Mouse (Mus musculus) midbrain, embryonic 11.5 days (tissue): Measurements from ENCODE around the gene Tbx1. TPM values are rescaled to one million over a fixed set of nuclear protein-coding genes. Genes with fewer than 3 reads are reported as not detected.

ENCODE experiments used
- ATAC-seq: fragments of 200-750 bp; cut with Nextera tagmentation; 2 replicates; pipeline ENCODE4 v1.8.0; 2017; ENCODE audit warnings: moderate TSS enrichment, moderate library complexity; ENCODE audit not compliant: low FRiP score
- DNase-seq: peaks from one replicate; pipeline ENCODE4 v3.0.0; 2015; ENCODE audit warnings: low spot score; ENCODE audit errors: missing footprints
- H3K27ac ChIP-seq: fragments of 300-500 bp; sonication (generic); 2 replicates; pipeline ENCODE4 v1.5.1; 2014; ENCODE audit warnings: low read depth, low read length
- H3K27me3 ChIP-seq: fragments of 300-500 bp; sonication (generic); 2 replicates; pipeline ENCODE4 v1.6.1; 2014; ENCODE audit warnings: mild to moderate bottlenecking, low read length, moderate library complexity, mixed read lengths; ENCODE audit not compliant: control insufficient read depth, insufficient read depth
- H3K36me3 ChIP-seq: fragments of 300-500 bp; sonication (generic); 2 replicates; pipeline ENCODE4 v1.6.1; 2014; ENCODE audit warnings: mild to moderate bottlenecking, low read length, moderate library complexity, mixed read lengths; ENCODE audit not compliant: control insufficient read depth, insufficient read depth
- H3K4me1 ChIP-seq: fragments of 300-500 bp; sonication (generic); 2 replicates; pipeline ENCODE4 v1.6.1; 2014; ENCODE audit warnings: low read length; ENCODE audit not compliant: control insufficient read depth, insufficient read depth
- H3K4me2 ChIP-seq: fragments of 300-500 bp; sonication (generic); 2 replicates; pipeline ENCODE4 v1.6.1; 2014; ENCODE audit warnings: mild to moderate bottlenecking, moderate library complexity
- H3K4me3 ChIP-seq: fragments of 300-500 bp; sonication (generic); 2 replicates; pipeline ENCODE4 v1.5.1; 2014; ENCODE audit warnings: low read depth, low read length
- H3K9ac ChIP-seq: fragments of 300-500 bp; sonication (generic); 2 replicates; pipeline ENCODE4 v1.6.1; 2014; ENCODE audit warnings: low read length
- H3K9me3 ChIP-seq: fragments of 300-500 bp; sonication (generic); 2 replicates; pipeline ENCODE4 v1.6.1; 2016; ENCODE audit warnings: low read length; ENCODE audit not compliant: control insufficient read depth
- WGBS: fragments of 180-500 bp; shearing (Covaris S2); extraction: QIAGEN DNeasy Blood & Tissue Kit; methylation state at CpG from one replicate; pipeline ENCODE4 v1.1.7; 2014; 5-methylcytosine and 5-hydroxymethylcytosine counted together
- polyA plus RNA-seq: library from polyadenylated mRNA; unstranded; fragments of >200 nt; fragmentation: Nextera tagmentation; extraction: Ambion mirVana; gene quantifications from 2 replicates; pipeline ENCODE4 v1.2.1, GENCODE M21; 2014

Gene Tbx1
- polyA plus RNA-seq, 1 experiment from 2014 or later, result 0.87 TPM

DNA sequence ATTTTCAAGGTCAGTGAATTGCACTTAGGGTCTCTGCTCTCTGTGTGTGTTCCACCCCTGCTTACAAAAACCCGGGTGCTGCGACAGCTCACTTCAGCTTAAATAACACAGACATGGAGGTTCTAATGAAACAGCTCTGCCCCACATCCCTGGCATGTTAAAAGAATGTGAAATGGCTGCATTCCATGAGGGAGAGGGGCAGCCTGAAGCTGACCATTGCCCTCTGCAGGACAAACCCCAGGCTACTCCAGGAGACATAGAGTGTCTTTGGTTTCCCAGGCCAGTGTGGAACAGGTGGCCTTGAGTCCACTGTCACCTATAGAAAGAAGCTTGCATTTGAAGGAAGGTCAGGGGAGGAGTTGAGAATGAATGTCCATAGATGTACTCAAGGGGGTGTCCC is 10.1 kb downstream of the Tbx1 start:
- no peaks in the 10 kb centered on the region for H3K9me3 ChIP-seq
- H3K4me2 ChIP-seq, result no peak overlapping the region
- peaks cover 69% of the 10 kb centered on the region for H3K27me3 ChIP-seq
- WGBS, result 13% methylated on average over 2 of the region's 2 CpGs
- H3K4me1 ChIP-seq, result peaks cover 9% of the 10 kb centered on the region; the same call in 1 of the 2 replicates
- no peak overlapping the region for H3K27ac ChIP-seq
- no peak for ATAC-seq
- no peak overlapping the region for H3K4me3 ChIP-seq
- DNase-seq, result peak; percentile 87
- H3K9ac ChIP-seq, result no peak overlapping the region
- no peaks in the 10 kb centered on the region for H3K36me3 ChIP-seq

DNA sequence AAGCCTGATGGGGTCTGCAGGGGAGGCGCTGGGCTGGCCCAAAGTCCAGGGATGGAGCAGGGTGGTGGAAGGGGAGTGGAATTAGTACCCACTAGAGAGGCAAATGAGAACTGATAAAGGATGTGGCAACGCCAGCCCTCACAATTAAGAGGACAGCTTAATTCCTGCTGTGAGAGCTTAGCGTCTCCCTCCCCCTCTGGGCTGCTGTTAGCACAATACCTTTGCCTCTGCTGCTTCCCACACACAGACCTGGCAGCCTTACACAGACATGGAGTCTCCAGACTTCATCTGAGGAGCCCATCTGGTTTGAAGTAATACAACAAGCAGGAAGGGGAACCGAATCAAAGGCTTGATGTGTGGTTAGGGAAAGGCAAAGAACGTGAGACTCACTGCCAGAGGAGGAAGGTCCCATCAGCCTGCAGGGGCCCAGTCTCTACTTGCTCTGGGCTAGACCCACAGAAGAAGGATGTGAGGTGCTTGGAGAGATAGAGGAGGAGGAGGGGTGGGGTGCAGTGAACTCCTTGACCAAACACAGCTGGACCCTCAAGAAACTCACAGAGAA is 12.8 kb downstream of the Tbx1 start:
- H3K9ac ChIP-seq, result no peak overlapping the region
- WGBS, result 9% methylated on average over 5 of the region's 5 CpGs
- no peaks in the 10 kb centered on the region for H3K9me3 ChIP-seq
- H3K36me3 ChIP-seq, result no peaks in the 10 kb centered on the region
- no peak overlapping the region for H3K27ac ChIP-seq
- H3K4me1 ChIP-seq, result peaks cover 9% of the 10 kb centered on the region; the same call in 1 of the 2 replicates
- peaks cover 42% of the 10 kb centered on the region for H3K27me3 ChIP-seq
- DNase-seq, result no peak
- H3K4me2 ChIP-seq, result no peak overlapping the region
- no peak overlapping the region for H3K4me3 ChIP-seq
- no peak for ATAC-seq

DNA sequence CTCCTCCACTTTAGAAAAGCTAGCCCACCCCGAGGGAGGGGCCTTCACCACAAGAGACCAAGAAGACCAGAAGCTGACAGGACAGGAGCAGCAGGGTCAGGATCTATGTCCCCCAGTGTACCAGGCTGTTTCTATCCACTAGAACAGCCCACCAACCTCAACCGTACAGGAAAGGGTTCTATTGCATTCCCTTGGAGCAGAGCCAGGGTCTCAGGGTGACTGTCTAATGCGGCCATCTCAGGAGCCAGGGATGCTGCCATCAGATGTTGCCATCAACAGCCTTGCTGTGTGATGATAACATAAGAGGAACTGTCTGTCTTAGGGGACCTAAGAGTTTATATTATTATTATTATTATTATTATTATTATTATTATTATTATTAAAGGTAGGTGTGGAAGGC is 13.4 kb downstream of the Tbx1 start:
- Histone ChIP-seq H3K4me1 (peaks cover 3% of the 10 kb centered on the region; the same call in 1 of the 2 replicates), H3K36me3 (no peaks in the 10 kb centered on the region), H3K4me3 (no peak overlapping the region), H3K9ac (no peak overlapping the region), H3K27ac (no peak overlapping the region), H3K27me3 (peaks cover 36% of the 10 kb centered on the region), H3K4me2 (no peak overlapping the region), H3K9me3 (no peaks in the 10 kb centered on the region)
- DNase-seq (no peak), ATAC-seq (no peak)
- 33% methylated on average over 3 of the region's 3 CpGs for WGBS

DNA sequence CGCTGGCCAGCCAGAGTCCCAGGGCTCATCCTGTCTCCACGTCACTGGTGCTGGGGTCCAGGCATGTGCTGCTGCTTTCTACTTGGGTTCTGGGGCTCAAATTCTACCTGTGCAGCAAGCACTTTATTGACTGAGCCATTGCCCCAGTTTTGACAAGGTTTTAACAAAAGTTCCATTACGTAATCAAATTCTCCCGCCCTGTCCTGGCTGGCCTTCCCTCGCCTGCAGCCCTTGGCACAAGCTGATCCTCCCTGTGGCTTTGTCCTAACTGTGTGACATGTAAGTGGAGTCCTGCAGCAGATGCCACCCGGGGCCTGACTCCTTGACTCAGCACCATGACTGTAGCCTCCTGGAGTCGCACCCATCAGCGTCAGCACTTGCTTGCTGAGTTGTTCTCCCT is 16.3 kb downstream of the Tbx1 start:
- DNase-seq, result no peak
- WGBS, result 80% methylated on average over 8 of the region's 8 CpGs

DNA sequence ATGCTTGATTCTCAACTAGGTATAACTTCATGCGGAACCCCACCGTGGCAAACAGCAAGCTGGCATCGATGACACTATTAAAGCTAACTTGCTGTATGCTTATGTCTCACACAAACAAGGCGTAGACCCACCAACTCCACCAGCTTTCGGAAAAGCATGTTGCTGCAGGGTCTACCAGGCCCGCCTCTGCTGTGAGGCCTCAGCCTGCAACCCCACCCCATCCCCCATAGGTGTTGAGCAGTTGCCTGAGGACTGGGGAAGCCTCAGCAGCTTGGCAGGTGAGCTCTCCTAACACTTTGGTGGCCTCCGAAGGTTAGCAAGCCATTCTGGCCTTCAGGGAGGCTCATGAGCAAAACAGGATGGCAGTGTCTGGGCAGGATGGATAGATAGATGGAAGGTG is 21.9 kb downstream of the Tbx1 start:
- 77% methylated on average over 7 of the region's 7 CpGs for WGBS
- Histone ChIP-seq H3K4me1 (no peaks in the 10 kb centered on the region), H3K9ac (no peak overlapping the region)

More for the DNA sequence above, 16.3 kb downstream of the Tbx1 start:
- Histone ChIP-seq H3K36me3 (no peaks in the 10 kb centered on the region), H3K9ac (no peak overlapping the region), H3K9me3 (no peaks in the 10 kb centered on the region), H3K27ac (no peak overlapping the region), H3K4me3 (no peak overlapping the region), H3K4me1 (no peaks in the 10 kb centered on the region), H3K4me2 (no peak overlapping the region), H3K27me3 (peaks cover 7% of the 10 kb centered on the region)
- ATAC-seq, result no peak

DNA sequence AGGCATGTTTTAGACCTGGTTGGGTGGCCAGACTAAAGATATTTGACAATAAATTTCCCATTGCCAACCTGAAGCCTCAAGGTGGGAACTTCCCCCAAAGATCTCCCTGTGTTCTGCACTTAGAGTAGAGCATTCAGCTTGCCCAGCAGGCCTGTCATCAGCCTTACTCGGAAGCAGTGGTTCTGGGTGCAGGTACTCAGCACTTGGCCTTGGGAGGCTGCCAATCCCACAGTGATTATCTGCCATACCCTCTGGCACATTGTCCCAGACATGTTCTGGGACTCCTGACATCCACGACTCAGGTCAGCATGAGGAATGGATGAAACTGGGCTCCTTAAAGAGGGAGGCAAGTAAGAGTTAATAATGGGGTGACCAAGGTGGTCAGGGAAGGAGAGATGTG is 26.0 kb downstream of the Tbx1 start:
- Histone ChIP-seq H3K36me3 (no peaks in the 10 kb centered on the region), H3K4me1 (no peaks in the 10 kb centered on the region), H3K4me2 (no peak overlapping the region), H3K27ac (no peak overlapping the region), H3K9ac (no peak overlapping the region), H3K9me3 (no peaks in the 10 kb centered on the region), H3K4me3 (no peak overlapping the region), H3K27me3 (no peaks in the 10 kb centered on the region)
- no peak for ATAC-seq
- 89% methylated on average over 2 of the region's 2 CpGs for WGBS
- no peak for DNase-seq

More for the DNA sequence above, 21.9 kb downstream of the Tbx1 start:
- ATAC-seq, result no peak
- Histone ChIP-seq H3K27ac (no peak overlapping the region), H3K4me2 (no peak overlapping the region), H3K27me3 (no peaks in the 10 kb centered on the region), H3K36me3 (no peaks in the 10 kb centered on the region), H3K4me3 (no peak overlapping the region), H3K9me3 (no peaks in the 10 kb centered on the region)
- no peak for DNase-seq

DNA sequence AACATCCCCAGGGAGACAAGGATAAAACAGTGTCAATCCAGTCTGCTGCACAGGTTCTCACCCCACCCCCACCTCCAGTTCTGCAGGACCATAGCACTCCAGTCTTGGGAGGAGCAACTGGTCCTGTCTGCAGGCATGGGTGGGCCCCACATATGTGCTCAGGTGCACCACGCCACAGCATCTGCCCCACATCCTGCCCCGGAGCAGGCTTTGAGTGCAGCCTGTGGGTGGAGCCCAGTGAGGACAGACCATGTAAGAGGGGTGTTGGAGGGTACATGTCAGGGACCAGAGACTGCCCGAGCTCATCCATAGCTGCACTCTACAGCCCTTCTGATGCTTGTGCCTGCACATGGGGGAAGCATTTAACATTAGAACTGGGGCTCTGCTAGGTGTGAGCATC is 34.0 kb downstream of the Tbx1 start:
- DNase-seq (no peak), ATAC-seq (no peak)
- no peaks in the 10 kb centered on the region for H3K9me3 ChIP-seq
- H3K4me2 ChIP-seq, result no peak overlapping the region
- H3K27ac ChIP-seq, result no peak overlapping the region
- no peak overlapping the region for H3K9ac ChIP-seq
- no peak overlapping the region for H3K4me3 ChIP-seq
- WGBS, result 95% methylated on average over 3 of the region's 3 CpGs
- no peaks in the 10 kb centered on the region for H3K36me3 ChIP-seq
- peaks cover 2% of the 10 kb centered on the region; the same call in 1 of the 2 replicates for H3K4me1 ChIP-seq
- H3K27me3 ChIP-seq, result no peaks in the 10 kb centered on the region

DNA sequence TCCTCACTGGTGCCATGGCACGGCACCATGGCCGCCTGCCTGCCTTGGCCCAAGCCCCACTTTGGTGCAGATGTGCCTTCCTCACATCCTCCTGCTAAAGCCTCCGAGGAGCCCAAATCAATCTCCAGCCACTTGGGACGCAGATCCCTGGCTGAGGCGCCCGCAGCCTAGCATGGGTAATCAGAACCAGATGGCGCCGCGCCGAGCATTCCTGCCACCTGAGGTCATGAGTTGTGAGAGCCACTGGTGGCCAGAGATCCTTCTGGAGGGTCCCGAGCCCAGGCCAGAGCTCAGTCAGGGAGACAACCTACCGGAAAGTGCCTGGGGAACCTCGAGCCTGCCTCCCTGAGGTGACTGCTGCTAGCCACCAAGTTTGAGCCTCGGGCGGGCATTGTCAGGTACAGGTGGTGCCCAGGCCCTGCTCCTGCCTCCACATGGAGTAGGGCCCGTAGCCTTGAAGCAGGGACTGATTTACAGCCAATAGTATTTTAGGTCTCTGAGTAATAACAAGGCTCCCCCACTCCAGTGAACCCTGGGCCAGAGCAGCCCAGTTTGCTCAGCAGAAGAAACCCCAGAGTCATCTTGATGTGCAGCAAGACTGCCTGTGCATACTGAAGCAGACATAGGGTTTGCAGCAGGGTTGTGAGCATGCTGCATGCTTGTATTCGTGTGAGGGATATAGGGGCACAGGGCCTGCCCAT is 35.1 kb downstream of the Tbx1 start:
- 75% methylated on average over 17 of the region's 17 CpGs for WGBS
- DNase-seq, result no peak
- no peak for ATAC-seq
- no peak overlapping the region for H3K4me2 ChIP-seq
- H3K9ac ChIP-seq, result no peak overlapping the region
- H3K4me3 ChIP-seq, result no peak overlapping the region
- no peaks in the 10 kb centered on the region for H3K9me3 ChIP-seq
- peaks cover 2% of the 10 kb centered on the region; the same call in 1 of the 2 replicates for H3K4me1 ChIP-seq
- no peaks in the 10 kb centered on the region for H3K27me3 ChIP-seq
- H3K36me3 ChIP-seq, result no peaks in the 10 kb centered on the region
- no peak overlapping the region for H3K27ac ChIP-seq

DNA sequence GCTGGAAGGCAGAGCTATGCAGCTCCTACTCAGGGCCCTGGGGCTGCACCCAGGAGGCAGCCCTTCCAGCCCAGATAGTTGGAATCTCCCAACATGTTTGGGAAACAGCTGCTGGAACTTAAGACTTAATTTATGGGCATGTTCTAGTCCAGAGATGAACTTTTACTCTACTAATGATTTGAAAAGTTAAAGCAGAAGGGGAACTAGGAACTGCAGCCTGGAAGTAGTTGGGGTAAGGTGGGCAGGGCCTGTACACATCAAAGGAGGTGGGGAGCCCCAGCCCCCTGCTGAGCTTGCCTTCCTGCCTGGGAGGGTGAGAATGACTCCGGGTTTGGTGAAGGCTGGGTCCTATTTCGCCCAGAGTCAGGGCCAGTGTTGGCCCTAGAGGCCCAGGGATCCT is 35.8 kb downstream of the Tbx1 start:
- DNase-seq (no peak), ATAC-seq (no peak)
- H3K27ac ChIP-seq, result no peak overlapping the region
- peaks cover 2% of the 10 kb centered on the region; the same call in 1 of the 2 replicates for H3K4me1 ChIP-seq
- no peaks in the 10 kb centered on the region for H3K36me3 ChIP-seq
- no peaks in the 10 kb centered on the region for H3K9me3 ChIP-seq
- 66% methylated on average over 2 of the region's 2 CpGs for WGBS
- H3K4me3 ChIP-seq, result no peak overlapping the region
- no peaks in the 10 kb centered on the region for H3K27me3 ChIP-seq
- no peak overlapping the region for H3K9ac ChIP-seq
- H3K4me2 ChIP-seq, result no peak overlapping the region
